Mouse (Mus musculus): Measurements from ENCODE around the gene Macrod2.

GRCm38 (mm10) chr2:141862531-141863265, 1467.6 kb downstream of the Macrod2 start:
- no peak for TF ChIP-seq CTCF (IDR thresholded peaks at IDR 0.05; ENCODE audit: control insufficient read depth, insufficient read depth, insufficient replicate concordance, low read depth, low read length)
- no peak for TF ChIP-seq POLR2A (IDR thresholded peaks at IDR 0.05; ENCODE audit: control insufficient read depth, low read depth, low read length)

Measured in testis, adult 2 months (tissue).